Mouse (Mus musculus) cortical plate, adult 2 months (tissue): ENCODE measurements around the gene Eif5a.
"Not testable (repeated sequence)": the region's sequence is repeated elsewhere in the genome, so short reads cannot be mapped to it uniquely, and the experiment has no call there.

Source experiments
- CTCF ChIP-seq: fragments of 200-500 bp; IDR thresholded peaks from 2 replicates; pipeline ENCODE4 v1.5.1; 2011; ENCODE audit warnings: mild to moderate bottlenecking, control low read depth, low read length; ENCODE audit not compliant: insufficient read depth; ENCODE audit errors: extremely low read depth
- POLR2A ChIP-seq: fragments of 200-500 bp; IDR thresholded peaks from 2 replicates; pipeline ENCODE4 v1.6.1; 2011; ENCODE audit warnings: mild to moderate bottlenecking, low read length, control low read depth; ENCODE audit not compliant: insufficient read depth; ENCODE audit errors: extremely low read depth

GRCm38 (mm10) chr11:69955618-69956017, 33.9 kb upstream of the Eif5a start:
- not testable (repeated sequence) for TF ChIP-seq POLR2A, CTCF
